Mouse (Mus musculus): Measurements from ENCODE around the gene Fastkd1.

- TF ChIP-seq POLR2A (IDR thresholded peaks at IDR 0.05; ENCODE audit: insufficient read depth, low read length) (no peak), CTCF (IDR thresholded peaks at IDR 0.05; ENCODE audit: low read depth, low read length) (no peak), EP300 (IDR thresholded peaks at IDR 0.05; ENCODE audit: insufficient read depth, low read depth, low read length) (no peak)
Measured at GRCm38 (mm10) chr2:69700446-69700845, 12.9 kb downstream of the Fastkd1 start.
